Mouse (Mus musculus): Measurements from ENCODE around the gene Col8a1. TPM values are rescaled to one million over a fixed set of nuclear protein-coding genes. Genes with fewer than 3 reads are reported as not detected.

Col8a1 gene
- 0.41 and 0.84 TPM in 2 replicates for polyA plus RNA-seq (2012; ENCODE audit: insufficient read depth, insufficient read length, missing spikeins)

GRCm38 (mm10) chr16:57754526-57755125, at the start of gene Col8a1:
Gene Col8a1 (minus strand): TSS chr16:57754737.
- H3K4me1 ChIP-seq (ENCODE audit: control insufficient read depth, insufficient read depth, low read length): no peaks in the 10 kb centered on the region
- TF ChIP-seq POLR2A (IDR thresholded peaks at IDR 0.05; ENCODE audit: borderline replicate concordance, low read depth, low read length) (no peak), CTCF (IDR thresholded peaks at IDR 0.05; ENCODE audit: low read depth, low read length) (no peak)
- H3K27ac ChIP-seq (ENCODE audit: insufficient read depth, low read depth, low read length): no peak within 1 kb of the TSS
- no peak within 1 kb of the TSS for H3K4me3 ChIP-seq (ENCODE audit: insufficient read depth, low read length)

- no peak overlapping the region for H3K4me3 ChIP-seq (ENCODE audit: insufficient read depth, low read length)
- no peak overlapping the region for H3K27ac ChIP-seq (ENCODE audit: insufficient read depth, low read depth, low read length)
- TF ChIP-seq POLR2A (IDR thresholded peaks at IDR 0.05; ENCODE audit: borderline replicate concordance, low read depth, low read length): no peak
- TF ChIP-seq CTCF (IDR thresholded peaks at IDR 0.05; ENCODE audit: low read depth, low read length): no peak
- H3K4me1 ChIP-seq (ENCODE audit: control insufficient read depth, insufficient read depth, low read length): no peaks in the 10 kb centered on the region
Measured at GRCm38 (mm10) chr16:57801886-57802285, 47.3 kb upstream of the Col8a1 start.

GRCm38 (mm10) chr16:57796321-57796720, 41.8 kb upstream of the Col8a1 start:
- no peak overlapping the region for H3K4me3 ChIP-seq (ENCODE audit: insufficient read depth, low read length)
- TF ChIP-seq CTCF (IDR thresholded peaks at IDR 0.05; ENCODE audit: low read depth, low read length): no peak
- no peak for TF ChIP-seq POLR2A (IDR thresholded peaks at IDR 0.05; ENCODE audit: borderline replicate concordance, low read depth, low read length)
- H3K27ac ChIP-seq (ENCODE audit: insufficient read depth, low read depth, low read length): no peak overlapping the region
- H3K4me1 ChIP-seq (ENCODE audit: control insufficient read depth, insufficient read depth, low read length): no peaks in the 10 kb centered on the region

GRCm38 (mm10) chr16:57779011-57779410, 24.5 kb upstream of the Col8a1 start:
- no peaks in the 10 kb centered on the region for H3K4me1 ChIP-seq (ENCODE audit: control insufficient read depth, insufficient read depth, low read length)
- no peak for TF ChIP-seq POLR2A (IDR thresholded peaks at IDR 0.05; ENCODE audit: borderline replicate concordance, low read depth, low read length)
- TF ChIP-seq CTCF (IDR thresholded peaks at IDR 0.05; ENCODE audit: low read depth, low read length): no peak
- no peak overlapping the region for H3K4me3 ChIP-seq (ENCODE audit: insufficient read depth, low read length)
- no peak overlapping the region for H3K27ac ChIP-seq (ENCODE audit: insufficient read depth, low read depth, low read length)

GRCm38 (mm10) chr16:57765615-57766014, 11.1 kb upstream of the Col8a1 start:
- no peaks in the 10 kb centered on the region for H3K4me1 ChIP-seq (ENCODE audit: control insufficient read depth, insufficient read depth, low read length)
- no peak overlapping the region for H3K4me3 ChIP-seq (ENCODE audit: insufficient read depth, low read length)
- no peak overlapping the region for H3K27ac ChIP-seq (ENCODE audit: insufficient read depth, low read depth, low read length)
- TF ChIP-seq POLR2A (IDR thresholded peaks at IDR 0.05; ENCODE audit: borderline replicate concordance, low read depth, low read length) (no peak), CTCF (IDR thresholded peaks at IDR 0.05; ENCODE audit: low read depth, low read length) (no peak)

GRCm38 (mm10) chr16:57759862-57760261, 5.3 kb upstream of the Col8a1 start:
- TF ChIP-seq POLR2A (IDR thresholded peaks at IDR 0.05; ENCODE audit: borderline replicate concordance, low read depth, low read length) (no peak), CTCF (IDR thresholded peaks at IDR 0.05; ENCODE audit: low read depth, low read length) (no peak)
- Histone ChIP-seq H3K27ac (ENCODE audit: insufficient read depth, low read depth, low read length) (no peak overlapping the region), H3K4me1 (ENCODE audit: control insufficient read depth, insufficient read depth, low read length) (no peaks in the 10 kb centered on the region), H3K4me3 (ENCODE audit: insufficient read depth, low read length) (no peak overlapping the region)

- no peak for TF ChIP-seq CTCF (IDR thresholded peaks at IDR 0.05; ENCODE audit: low read depth, low read length)
- no peak for TF ChIP-seq POLR2A (IDR thresholded peaks at IDR 0.05; ENCODE audit: borderline replicate concordance, low read depth, low read length)
- Histone ChIP-seq H3K4me3 (ENCODE audit: insufficient read depth, low read length) (no peak overlapping the region), H3K4me1 (ENCODE audit: control insufficient read depth, insufficient read depth, low read length) (no peaks in the 10 kb centered on the region), H3K27ac (ENCODE audit: insufficient read depth, low read depth, low read length) (no peak overlapping the region)
Measured at GRCm38 (mm10) chr16:57755708-57756107, 1.2 kb upstream of the Col8a1 start.

- H3K27ac ChIP-seq (ENCODE audit: insufficient read depth, low read depth, low read length): no peak overlapping the region
- no peaks in the 10 kb centered on the region for H3K4me1 ChIP-seq (ENCODE audit: control insufficient read depth, insufficient read depth, low read length)
- H3K4me3 ChIP-seq (ENCODE audit: insufficient read depth, low read length): no peak overlapping the region
- TF ChIP-seq POLR2A (IDR thresholded peaks at IDR 0.05; ENCODE audit: borderline replicate concordance, low read depth, low read length) (no peak), CTCF (IDR thresholded peaks at IDR 0.05; ENCODE audit: low read depth, low read length) (no peak)
Measured at GRCm38 (mm10) chr16:57755241-57755640, 704 bp upstream of the Col8a1 start.

GRCm38 (mm10) chr16:57753539-57754280, 827 bp downstream of the Col8a1 start:
- H3K4me3 ChIP-seq (ENCODE audit: insufficient read depth, low read length): no peak overlapping the region
- no peaks in the 10 kb centered on the region for H3K4me1 ChIP-seq (ENCODE audit: control insufficient read depth, insufficient read depth, low read length)
- H3K27ac ChIP-seq (ENCODE audit: insufficient read depth, low read depth, low read length): no peak overlapping the region
- no peak for TF ChIP-seq CTCF (IDR thresholded peaks at IDR 0.05; ENCODE audit: low read depth, low read length)
- TF ChIP-seq POLR2A (IDR thresholded peaks at IDR 0.05; ENCODE audit: borderline replicate concordance, low read depth, low read length): no peak

- TF ChIP-seq CTCF (IDR thresholded peaks at IDR 0.05; ENCODE audit: low read depth, low read length) (no peak), POLR2A (IDR thresholded peaks at IDR 0.05; ENCODE audit: borderline replicate concordance, low read depth, low read length) (no peak)
- H3K27ac ChIP-seq (ENCODE audit: insufficient read depth, low read depth, low read length): no peak overlapping the region
- no peaks in the 10 kb centered on the region for H3K4me1 ChIP-seq (ENCODE audit: control insufficient read depth, insufficient read depth, low read length)
- no peak overlapping the region for H3K4me3 ChIP-seq (ENCODE audit: insufficient read depth, low read length)
Measured at GRCm38 (mm10) chr16:57750549-57750948, 4.0 kb downstream of the Col8a1 start.

All from bone marrow macrophage, adult 2 months (primary cell).